Mouse (Mus musculus): Measurements from ENCODE around the gene Ccdc107.

The Ccdc107 gene

GRCm38 (mm10) chr4:43492821-43493185, at the start of gene Ccdc107:
TSS of gene Ccdc107 (plus strand) at chr4:43492900.
- DNase-seq (ENCODE audit: low spot score in 2 of 2), result peak; percentile 90 to 94

- no peak for DNase-seq (ENCODE audit: low spot score in 2 of 2)
Observed at GRCm38 (mm10) chr4:43443511-43443910, 49.2 kb upstream of the Ccdc107 start.

GRCm38 (mm10) chr4:43447251-43447650, 45.4 kb upstream of the Ccdc107 start:
- no peak for DNase-seq (ENCODE audit: low spot score in 2 of 2)

GRCm38 (mm10) chr4:43448554-43448953, 44.1 kb upstream of the Ccdc107 start:
- DNase-seq (ENCODE audit: low spot score in 2 of 2), result peak in 1 of 2 experiments; percentile 9

GRCm38 (mm10) chr4:43452315-43452714, 40.4 kb upstream of the Ccdc107 start:
- DNase-seq (ENCODE audit: low spot score in 2 of 2), result no peak

GRCm38 (mm10) chr4:43453413-43453812, 39.3 kb upstream of the Ccdc107 start:
- no peak for DNase-seq (ENCODE audit: low spot score in 2 of 2)

- DNase-seq (ENCODE audit: low spot score in 2 of 2), result no peak
Observed at GRCm38 (mm10) chr4:43454041-43454836, 38.5 kb upstream of the Ccdc107 start, which contains the start of gene Cd72. TSS of gene Cd72 (minus strand) at chr4:43454628.

- no peak for DNase-seq (ENCODE audit: low spot score in 2 of 2)
Observed at GRCm38 (mm10) chr4:43456470-43456869, 36.2 kb upstream of the Ccdc107 start.

GRCm38 (mm10) chr4:43457124-43457523, 35.6 kb upstream of the Ccdc107 start:
- no peak for DNase-seq (ENCODE audit: low spot score in 2 of 2)

GRCm38 (mm10) chr4:43463102-43463501, 29.6 kb upstream of the Ccdc107 start:
- DNase-seq (ENCODE audit: low spot score in 2 of 2), result no peak

GRCm38 (mm10) chr4:43465935-43466334, 26.8 kb upstream of the Ccdc107 start:
- DNase-seq (ENCODE audit: low spot score in 2 of 2), result no peak

- no peak for DNase-seq (ENCODE audit: low spot score in 2 of 2)
Observed at GRCm38 (mm10) chr4:43466872-43467271, 25.8 kb upstream of the Ccdc107 start.

GRCm38 (mm10) chr4:43470301-43470700, 22.4 kb upstream of the Ccdc107 start:
- DNase-seq (ENCODE audit: low spot score in 2 of 2), result no peak

- DNase-seq (ENCODE audit: low spot score in 2 of 2), result no peak
Observed at GRCm38 (mm10) chr4:43473636-43474035, 19.1 kb upstream of the Ccdc107 start.

GRCm38 (mm10) chr4:43476604-43477003, 16.1 kb upstream of the Ccdc107 start:
- DNase-seq (ENCODE audit: low spot score in 2 of 2), result no peak

- DNase-seq (ENCODE audit: low spot score in 2 of 2), result peak; percentile 85 to 88
Observed at GRCm38 (mm10) chr4:43477857-43478533, 14.7 kb upstream of the Ccdc107 start.

GRCm38 (mm10) chr4:43478534-43478858, 14.2 kb upstream of the Ccdc107 start:
- no peak for DNase-seq (ENCODE audit: low spot score in 2 of 2)

- DNase-seq (ENCODE audit: low spot score in 2 of 2), result peak; percentile 36 to 56
Observed at GRCm38 (mm10) chr4:43478906-43479832, 13.5 kb upstream of the Ccdc107 start.

GRCm38 (mm10) chr4:43480985-43481384, 11.7 kb upstream of the Ccdc107 start:
- DNase-seq (ENCODE audit: low spot score in 2 of 2), result no peak

GRCm38 (mm10) chr4:43481894-43482456, 10.7 kb upstream of the Ccdc107 start:
- no peak for DNase-seq (ENCODE audit: low spot score in 2 of 2)

- DNase-seq (ENCODE audit: low spot score in 2 of 2), result no peak
Observed at GRCm38 (mm10) chr4:43482591-43482990, 10.1 kb upstream of the Ccdc107 start.

All from right cerebral cortex, adult 2 months (tissue).